Mouse (Mus musculus) c-Kit-positive CD71-positive TER-119-positive erythroid progenitor cells, embryonic 14.5 days (primary cell): ENCODE results near the gene Tspan3.

ENCODE experiments used
- DNase-seq: peaks from one replicate; pipeline ENCODE4 v3.0.0-alpha.2; 2013; ENCODE audit warnings: low spot score

Gene Tspan3

DNA sequence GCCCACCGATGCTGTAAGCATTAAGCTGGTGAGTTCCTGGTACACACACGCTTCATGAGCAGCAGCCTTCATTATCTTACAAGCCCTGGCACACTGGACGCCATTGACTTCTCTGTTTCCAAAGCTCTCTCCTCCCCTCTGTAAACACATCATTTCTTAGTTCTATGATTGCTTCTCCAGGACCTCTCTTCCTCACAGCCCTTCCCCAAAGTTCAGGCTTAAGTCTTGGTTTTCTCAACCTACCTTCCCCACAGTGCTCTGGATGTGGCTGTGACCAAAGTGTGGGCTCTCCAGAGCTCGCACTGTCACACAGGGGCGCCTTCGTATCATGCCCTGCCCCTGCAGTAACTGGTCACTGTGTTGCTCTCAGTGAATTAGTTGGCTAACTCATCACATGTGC, at the start of gene Tspan3:
Tspan3 (minus strand) TSS at position 101 of the 400 bp plus-strand sequence.
- DNase-seq, result no peak

DNA sequence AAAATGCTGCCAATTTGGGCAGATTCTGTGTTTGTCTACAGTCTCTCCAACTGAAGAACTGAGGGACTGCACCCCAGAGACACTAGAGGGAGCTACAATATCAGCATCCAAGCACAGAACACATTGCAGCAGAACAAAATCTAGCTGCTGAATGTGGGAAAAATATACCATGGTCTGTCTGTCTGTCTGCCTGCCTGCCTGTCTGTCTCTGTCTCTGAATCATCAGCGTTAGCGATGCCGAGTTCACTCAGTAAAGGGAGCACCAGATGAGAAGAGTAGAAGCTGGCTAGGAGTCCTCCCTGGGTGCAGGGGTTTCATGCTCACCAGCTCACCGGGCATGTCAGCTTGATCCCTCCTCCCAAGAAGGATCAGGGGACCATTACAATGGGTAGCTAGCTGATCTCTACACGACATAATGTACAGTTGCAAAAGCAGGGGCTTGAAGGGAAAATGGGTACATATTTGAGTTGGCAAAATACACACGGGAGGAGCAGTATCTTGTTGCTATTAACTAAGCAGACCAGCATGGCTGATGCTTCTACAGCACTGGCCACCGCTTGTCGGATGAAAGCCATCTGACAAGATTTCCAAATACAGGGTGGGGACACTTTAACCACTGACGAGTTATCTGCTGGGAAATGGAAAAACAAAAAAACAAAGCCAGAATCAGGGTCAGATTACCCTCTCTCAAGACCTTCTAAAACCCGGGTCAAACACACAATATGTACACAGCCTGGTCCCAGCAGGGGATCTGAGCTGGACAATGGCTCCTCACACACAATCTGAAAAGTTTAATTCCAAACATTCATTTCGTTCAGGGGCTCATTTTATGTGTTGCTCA, 48.4 kb upstream of the Tspan3 start:
- peak; percentile 14 for DNase-seq

DNA sequence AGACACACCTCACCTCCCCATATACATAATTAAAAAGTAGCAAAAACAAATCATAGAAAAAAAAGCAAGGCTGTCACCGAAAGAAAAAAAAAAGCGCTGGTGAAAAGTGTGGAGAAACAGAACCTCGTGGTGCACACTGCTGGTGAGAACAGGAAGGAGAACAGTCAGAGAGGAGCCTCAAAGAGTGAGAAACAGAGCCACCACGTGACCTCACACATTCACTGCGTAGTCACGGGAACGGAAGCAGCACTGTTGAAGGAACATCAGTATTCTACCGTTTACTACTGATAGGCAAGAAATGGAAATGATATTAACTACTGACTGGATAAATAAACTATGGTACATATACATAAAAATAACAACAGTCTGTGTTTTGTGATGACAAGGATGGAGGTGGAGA, 43.5 kb upstream of the Tspan3 start:
- no peak for DNase-seq

DNA sequence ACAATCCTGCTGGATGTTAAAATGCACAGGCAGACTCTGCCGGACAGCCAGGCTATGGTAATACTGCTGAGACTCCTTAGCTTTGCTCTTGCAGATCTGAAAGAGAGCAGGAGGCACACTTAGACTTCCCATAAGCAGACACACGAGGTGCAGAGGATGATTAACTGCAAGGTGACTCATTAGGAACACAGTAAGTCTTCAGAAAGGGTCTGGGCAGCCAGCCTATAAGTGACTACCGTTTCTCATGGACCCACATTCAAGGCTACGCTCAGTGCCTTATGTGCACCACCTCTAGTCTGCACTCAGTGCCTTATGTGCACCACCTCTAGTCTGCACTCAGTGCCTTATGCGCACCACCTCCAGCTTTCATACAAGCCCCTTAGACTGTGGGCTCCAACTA, 42.2 kb upstream of the Tspan3 start:
- DNase-seq, result no peak

DNA sequence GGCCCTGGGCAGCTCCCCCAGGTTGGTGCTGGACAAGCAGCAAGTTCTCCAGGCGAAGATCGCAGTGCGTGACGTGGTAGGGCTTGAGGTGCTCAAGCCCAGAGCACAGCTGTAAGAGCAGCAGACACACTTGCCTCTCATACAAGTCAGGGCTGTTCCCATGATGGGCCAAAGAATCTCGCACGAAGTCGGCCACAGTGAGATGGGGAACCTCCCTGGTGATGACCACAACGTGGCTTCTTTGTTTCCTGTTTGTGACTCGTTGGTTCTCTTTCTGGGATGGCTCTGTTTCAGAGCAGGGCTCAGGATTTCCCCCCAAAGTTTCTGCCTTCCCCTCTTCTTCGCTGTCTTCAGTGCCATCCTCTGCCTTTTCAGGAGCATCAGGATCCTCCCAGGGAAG, 41.8 kb upstream of the Tspan3 start:
- no peak for DNase-seq

DNA sequence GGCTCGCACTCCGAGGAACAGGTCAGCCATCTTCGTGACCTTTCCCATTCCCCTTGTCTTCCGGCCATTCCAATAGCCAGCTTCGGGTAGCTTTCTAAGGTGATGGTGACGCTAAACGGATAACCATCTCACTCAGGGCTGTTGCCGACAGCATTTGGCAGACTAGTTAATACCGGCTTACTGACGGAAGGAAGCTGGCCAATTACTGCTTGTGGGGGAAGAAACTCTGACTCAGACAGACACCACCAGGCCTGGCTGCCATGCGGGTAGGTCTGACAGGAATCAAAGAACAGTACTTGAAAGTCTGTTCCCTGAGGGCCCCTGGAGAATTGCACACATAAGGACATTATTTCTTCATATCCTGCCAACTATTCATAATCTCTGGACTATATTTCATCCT, 40.1 kb upstream of the Tspan3 start:
- no peak for DNase-seq

DNA sequence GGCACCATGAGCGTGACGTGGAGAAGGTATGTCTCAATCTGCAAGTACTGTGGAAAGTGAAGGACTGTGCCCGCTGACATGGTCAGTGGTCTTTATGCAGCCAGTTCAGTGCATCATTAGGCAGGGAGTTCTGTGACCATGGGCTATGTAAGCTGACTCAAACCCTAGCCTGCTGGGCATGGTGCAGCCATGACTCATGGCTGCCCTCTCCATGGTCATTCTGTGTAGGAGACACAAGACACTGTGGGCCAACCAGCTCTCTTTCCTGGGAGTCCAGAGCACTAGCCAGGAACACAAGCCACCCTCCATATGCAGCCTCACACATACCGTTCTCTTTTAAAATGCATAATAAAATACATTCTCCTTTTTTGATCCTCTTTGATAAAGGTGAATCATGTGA, 39.0 kb upstream of the Tspan3 start:
- no peak for DNase-seq

DNA sequence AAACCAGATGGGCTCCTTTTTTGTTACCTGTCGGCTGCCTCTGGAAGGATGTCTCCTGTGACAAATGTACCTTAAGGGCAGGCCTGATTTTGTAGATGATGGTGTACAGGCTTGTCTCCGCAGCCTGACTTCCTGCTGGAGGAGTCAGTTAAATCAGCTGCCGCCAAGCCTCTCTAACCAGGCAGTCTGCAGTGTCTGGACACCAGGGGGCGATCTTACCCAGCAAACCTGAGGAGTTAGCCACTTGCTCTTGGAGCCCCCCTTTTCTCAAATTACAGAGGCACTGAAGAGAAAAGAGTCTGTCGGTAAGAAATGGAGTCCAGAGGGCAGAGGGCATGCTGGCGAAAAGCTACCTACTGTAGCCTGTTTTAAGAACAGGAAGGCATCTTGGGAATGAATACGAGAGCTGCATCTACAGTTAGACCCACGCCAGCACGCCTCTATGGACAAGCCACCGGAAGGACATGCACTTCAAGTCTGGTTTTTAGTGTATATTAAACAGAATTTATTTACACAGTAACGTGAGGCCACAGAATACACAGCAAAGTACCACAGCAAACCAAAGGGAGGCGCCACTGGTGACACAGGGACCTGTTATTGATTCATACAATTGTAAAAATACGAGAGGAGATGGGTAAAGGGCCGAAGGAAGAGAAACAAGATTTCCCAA, 35.5 kb upstream of the Tspan3 start:
- peak; percentile 48 for DNase-seq

DNA sequence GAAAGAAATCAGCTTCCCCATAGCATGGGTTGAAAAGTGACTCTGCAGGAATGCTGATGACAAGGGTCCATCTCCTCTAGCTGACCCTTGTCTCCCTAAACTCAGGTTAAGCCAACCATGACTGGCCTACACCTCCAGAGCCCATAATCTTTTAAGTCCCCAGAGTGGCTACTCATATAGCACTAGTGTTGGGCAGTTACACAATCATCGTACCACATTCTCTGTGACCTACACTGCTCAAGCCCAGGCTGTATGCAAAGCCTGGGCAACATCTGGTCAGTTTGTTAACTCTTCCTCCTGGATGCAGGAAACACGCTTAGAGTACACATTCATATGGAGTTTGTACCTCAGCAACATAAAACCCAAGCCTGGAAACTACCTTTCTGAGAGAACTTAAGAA, 34.9 kb upstream of the Tspan3 start:
- DNase-seq, result no peak

DNA sequence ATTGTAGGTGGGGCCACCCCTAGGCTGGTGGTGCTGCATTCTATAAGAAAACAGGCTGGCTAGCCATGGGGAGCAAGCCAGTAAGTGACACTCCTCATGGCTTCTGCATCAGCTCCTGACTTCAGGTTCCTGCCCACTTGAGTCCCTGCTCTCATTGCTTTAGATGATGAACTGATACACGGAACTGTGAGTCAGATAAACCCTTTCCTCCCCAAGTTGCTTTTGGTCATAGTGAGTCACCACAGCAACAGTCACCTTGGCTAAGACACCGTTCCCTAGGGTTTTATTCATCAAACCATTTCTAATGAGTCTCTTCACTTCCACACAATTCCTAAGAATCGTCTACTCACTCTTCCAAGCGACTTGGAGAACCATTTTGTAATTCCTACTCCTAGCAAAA, 31.6 kb upstream of the Tspan3 start:
- no peak for DNase-seq

DNA sequence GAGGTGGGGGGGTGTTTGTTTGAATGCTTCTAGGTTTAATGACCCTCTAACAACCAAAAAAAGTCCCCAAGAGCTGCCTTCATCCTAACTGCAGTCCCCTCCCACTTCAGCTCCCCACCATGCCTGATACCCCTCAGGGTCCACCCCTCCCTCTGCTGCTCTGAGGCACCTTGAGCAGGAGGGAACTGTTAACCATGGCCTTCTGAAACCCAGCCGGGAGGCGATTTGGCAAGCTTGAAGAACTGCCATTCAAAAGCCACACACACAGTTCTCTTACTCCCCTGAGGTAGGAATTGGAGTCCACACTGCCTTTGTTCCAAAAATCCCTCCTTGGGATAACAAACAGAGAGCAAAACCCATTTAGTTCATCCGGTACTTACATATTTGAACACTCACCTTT, 29.9 kb upstream of the Tspan3 start:
- no peak for DNase-seq

DNA sequence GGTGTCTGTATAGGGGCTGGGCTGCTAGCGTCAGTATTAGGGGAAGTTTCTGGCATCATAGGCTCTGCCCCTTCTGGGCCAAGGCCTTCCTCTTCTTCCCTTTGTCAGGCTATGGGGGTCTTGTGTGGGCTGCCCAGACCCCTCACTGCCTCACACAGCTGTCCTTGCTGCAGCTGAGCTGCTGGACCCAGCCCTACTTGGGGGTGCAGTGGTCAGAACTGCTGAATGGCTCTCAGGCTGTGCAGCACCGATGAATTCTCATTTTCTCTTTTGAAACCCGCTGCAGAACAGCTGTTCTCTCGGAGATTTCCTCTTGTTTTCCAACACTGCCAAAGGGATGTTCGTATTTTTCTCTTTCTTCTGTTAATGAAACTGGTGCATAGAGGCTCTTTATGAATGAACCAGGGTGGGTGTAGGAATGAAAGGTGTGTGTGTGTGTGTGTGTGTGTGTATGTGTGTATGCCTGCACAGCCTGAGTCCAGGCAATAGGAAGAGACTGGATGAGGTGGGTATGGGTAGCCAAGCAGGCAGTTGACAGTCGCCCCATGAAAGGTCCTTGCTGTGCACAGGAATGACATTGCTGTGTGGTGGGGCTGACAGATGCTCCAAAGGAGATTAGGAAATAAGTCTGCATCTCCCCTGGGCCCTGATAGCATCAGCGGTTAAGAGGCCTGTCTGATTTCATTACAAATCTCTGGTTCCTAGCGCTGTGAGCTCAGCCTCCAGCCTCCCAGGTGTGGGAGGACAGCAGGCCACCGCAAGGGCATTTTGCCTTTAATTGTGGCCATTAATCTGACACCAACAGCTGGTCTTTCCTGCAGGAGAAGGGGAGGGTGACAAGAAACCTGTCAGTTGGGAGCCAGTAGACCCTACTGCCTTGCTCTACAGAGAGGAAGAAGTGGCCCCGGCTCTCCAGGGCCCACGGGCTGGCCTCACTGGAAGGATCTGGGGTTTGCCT, 26.5 kb upstream of the Tspan3 start:
- DNase-seq, result no peak

DNA sequence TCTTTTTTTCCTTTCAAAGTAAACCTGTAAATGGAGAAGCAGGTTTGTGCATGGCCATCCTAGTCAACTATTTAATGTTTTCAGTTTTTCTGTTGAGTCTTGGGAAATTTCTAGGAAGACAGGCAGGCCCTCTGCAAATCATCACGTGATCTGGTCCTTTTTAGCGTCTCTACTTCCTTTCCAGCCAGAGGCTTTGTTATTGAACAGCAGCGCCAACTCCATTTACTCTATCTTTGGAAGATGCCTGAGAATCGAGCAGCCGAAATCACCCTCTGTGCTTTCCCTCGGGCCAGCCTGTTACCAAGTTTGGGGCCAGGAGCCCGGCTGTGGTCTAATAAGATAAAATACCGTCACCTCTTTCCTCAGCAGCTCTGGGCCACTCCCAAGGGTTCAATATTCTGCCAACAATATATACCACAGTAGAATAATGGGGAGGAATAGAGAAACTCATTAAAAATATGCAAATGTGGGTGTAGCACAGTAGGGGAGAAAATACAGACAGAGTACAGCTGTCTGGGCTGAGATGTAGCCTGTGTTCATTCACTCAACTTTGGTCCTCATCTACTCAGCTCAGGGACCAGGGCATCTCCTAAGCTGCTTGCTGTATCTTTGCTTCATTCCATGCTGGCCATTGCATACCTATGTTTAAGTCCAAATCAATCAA, 15.0 kb upstream of the Tspan3 start:
- no peak for DNase-seq

DNA sequence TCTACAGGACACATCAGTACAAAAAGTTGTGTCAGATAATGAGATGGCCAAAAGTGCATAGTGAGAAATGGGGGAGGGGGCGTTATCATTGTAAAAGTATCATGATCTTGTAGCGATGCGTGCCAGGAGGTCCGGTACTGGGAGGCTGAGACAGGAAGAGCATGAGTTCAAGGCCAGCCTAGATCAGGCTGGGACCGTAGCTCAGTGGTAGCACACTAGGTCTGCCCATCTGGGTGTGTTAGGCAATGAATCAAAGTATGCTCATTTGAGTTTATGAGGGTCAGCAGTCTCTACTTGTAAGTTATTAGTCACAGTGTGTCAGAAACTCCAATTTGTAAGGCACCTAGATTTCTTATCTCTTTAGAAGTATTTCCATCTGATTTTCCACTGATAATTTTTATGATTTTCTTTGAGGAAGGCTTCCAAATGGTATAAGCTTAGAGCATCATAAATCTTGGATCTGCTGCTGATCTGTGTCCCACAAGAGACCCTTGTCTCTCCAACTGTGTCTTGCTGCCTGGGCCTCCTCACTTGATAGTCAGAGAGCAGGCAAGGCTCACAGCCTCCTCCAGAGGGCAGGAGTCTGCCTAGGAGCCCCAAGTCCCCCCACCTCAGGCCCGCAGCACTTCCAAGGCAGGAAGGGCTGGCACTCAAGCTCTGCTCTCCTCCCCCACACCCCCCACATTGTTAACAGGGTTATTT, 14.3 kb upstream of the Tspan3 start:
- no peak for DNase-seq

DNA sequence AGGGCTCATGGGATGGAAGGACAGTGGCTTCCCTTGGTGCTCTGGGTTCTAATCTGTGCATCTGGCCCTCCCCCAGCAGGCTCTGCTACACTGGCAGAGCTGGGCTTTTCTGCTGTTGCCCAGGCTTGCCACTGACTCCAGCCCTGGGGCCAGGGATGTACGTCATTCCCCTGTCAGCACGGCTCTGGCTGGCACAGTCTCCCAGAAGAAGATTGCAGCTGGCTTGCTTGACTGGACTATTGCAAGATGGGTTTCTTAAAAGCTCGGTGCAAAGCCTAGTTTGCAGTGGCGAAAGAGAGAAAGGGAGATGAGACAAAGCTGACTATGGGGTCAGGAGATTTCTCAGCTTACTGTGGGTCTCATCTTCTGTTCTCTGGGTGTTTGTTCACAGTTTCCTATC, 12.1 kb upstream of the Tspan3 start:
- no peak for DNase-seq

DNA sequence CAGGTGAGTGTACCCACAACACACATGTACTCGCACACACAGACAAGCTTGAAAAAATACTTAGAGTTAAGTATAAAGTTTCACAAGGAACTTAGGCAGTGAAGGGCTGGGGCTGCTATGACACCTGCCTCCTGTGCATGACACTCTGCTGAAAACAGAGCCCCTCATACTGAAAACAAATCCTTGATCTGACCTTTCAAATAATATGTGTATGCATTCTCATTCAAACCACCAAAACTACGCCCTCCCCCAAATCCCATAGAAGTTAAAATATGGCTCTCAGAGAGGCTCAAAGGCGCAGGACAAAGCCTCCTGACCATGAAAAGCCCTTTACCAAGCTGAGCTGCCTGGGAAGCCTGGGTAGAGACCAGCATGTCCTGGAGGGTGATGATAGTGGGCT, 10.0 kb upstream of the Tspan3 start:
- DNase-seq, result no peak

DNA sequence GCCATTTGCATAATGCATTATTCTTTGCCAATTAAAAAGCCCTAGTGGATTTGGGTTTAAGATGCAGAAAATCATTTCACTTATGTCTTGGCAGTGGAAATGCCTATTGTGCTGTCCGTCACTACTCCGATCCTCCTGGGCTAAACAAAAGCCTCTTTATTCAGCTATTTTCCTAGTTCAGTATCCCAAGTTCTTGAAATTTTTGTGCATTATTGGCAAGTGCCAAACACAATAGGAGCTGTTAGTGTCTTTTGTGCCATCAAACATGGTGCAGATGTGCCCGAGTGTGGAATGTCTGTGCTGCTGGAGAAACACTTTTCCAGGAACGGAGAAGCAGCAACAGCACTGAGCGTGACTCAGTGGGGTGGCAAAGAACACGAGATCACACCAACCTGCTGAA, 2.4 kb upstream of the Tspan3 start:
- DNase-seq, result no peak

DNA sequence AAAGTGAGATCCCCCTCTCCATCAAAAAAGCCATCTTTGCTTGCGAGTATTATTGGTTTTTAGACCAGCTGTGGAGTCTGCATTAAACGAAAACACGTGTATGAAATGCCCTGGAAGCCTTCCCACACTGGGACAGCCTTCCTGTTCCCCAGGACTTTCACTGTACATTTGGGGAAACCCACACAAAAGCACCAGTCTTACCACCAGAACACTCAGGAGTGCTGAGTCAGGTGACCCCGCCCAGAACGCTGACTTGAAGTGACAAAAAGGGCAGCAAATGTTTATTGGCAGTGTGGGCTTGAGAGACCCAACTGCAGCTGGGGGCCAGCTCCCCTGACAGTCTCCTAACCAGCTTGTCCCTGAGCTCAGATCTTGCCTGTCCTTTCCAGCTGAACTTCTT, 884 bp upstream of the Tspan3 start:
- DNase-seq, result no peak

DNA sequence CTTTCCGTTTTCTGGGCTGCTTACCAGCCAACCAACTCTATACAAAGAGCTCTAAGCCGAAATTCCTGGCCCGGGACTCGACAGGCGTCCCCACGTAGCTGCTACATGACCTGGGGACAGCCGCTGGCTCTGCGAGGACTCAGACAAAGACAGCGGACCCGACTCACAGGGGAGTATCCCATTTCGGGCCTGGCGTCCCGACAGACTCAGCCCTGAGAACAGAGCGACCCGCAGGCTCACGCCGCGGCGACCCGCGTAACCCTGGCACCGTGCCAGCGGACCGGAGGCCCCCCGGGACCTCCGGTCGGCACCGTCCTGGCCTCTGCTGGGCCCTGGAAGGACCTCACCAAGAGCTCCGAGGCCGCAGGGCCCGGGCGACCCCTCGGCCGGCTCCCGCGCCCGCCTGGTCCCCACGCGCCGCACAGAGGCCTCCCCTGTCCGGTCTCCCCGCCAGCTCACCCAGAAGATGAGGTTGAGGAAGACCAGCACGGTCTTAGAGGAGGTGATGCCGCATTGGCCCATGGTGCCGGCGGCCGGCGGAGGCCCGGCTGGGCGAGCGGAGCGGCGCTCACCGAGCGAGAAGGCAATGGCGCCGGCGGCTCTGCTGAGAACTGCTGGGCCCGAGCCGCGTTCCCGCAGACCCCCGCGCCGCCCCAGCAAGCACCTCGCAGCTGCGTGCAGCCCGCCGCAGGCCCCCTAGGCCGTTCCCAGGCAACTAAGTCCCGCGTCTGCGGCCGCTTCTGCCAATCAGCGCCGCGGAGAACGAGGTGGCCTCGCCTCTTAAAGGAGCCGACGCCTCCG, 4.7 kb downstream of the Tspan3 start:
- peak; percentile 69 for DNase-seq

DNA sequence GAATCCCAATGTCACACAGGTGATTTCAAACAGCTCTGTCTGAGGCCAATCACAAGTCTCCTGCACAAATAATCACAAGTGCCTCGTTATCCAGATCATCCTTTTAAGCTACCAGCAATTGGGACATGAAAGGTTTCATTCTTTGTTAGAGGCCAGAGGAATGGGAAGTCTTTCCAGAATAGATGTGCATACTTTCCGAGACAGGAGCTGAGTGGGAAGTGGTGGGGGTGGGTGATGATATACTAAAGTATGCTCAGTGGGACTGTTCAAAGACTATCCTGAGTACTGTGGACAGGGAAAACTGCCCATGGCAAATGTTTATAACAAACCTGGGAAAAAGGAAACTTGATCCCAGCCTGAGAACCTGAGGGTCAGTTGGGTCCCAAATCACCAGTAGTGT, 5.8 kb downstream of the Tspan3 start:
- DNase-seq, result no peak

DNA sequence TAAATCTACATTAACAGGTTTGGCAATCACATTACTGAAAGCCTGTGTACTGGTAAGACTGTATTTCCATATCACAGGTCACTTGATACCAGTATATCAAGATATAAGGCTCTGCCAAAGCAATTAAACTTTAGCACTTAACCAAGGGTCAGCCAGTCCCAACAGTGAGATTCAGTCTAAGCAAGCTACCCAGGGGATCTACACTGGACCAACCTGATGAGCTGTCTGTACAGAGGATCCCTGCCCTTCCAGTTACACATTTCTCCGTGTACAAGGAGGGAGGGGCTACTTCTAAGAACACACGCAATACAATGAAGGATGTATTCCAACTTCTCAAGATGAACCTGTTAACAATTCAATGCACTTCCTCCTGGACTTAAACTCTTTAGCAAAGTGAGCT, 7.2 kb downstream of the Tspan3 start:
- no peak for DNase-seq
